Mouse (Mus musculus) common myeloid progenitor, adult 5-6 weeks (primary cell): ENCODE results near the gene Gm36864. TPM values are rescaled to one million over a fixed set of nuclear protein-coding genes. Genes with fewer than 3 reads are reported as not detected.
A peak's percentile ranks its signal among the peaks of the same experiment; 100 is the strongest.
"Not testable (repeated sequence)": the region's sequence is repeated elsewhere in the genome, so short reads cannot be mapped to it uniquely, and the experiment has no call there.

Experiments used
- ATAC-seq: replicated peaks from 2 replicates; pipeline ENCODE4 v1.8.0; 2016; ENCODE audit warnings: low read depth, mild to moderate bottlenecking, moderate TSS enrichment, inconsistent platforms; ENCODE audit not compliant: poor library complexity, severe bottlenecking
- total RNA-seq: library from RNA; stranded (forward); fragments of 200-1000, 187-1606 nt; gene quantifications from 2 replicates; pipeline ENCODE4 v1.2.3, GENCODE M21; 2017

The Gm36864 gene
- total RNA-seq: not detected in 2 replicates

- no peak for ATAC-seq
Observed at GRCm38 (mm10) chr7:44235909-44236308, at the start of gene Gm36864. Gm36864 (plus strand) TSS chr7:44236177.

- not testable (repeated sequence) for ATAC-seq
Observed at GRCm38 (mm10) chr7:44186516-44186915, 49.5 kb upstream of the Gm36864 start.

GRCm38 (mm10) chr7:44187936-44188335, 48.0 kb upstream of the Gm36864 start, which contains the start of gene Klk1b24:
Klk1b24 (plus strand) TSS chr7:44188236.
- not testable (repeated sequence) for ATAC-seq

GRCm38 (mm10) chr7:44193466-44193865, 42.5 kb upstream of the Gm36864 start:
- not testable (repeated sequence) for ATAC-seq

GRCm38 (mm10) chr7:44197891-44198290, 38.1 kb upstream of the Gm36864 start, which contains the start of gene Klk1b3:
Klk1b3 (plus strand) TSS chr7:44198191.
- no peak for ATAC-seq

- not testable (repeated sequence) for ATAC-seq
Observed at GRCm38 (mm10) chr7:44207135-44207534, 28.8 kb upstream of the Gm36864 start, which contains the start of gene Klk1b4. Klk1b4 (plus strand) TSS chr7:44207435.

GRCm38 (mm10) chr7:44208307-44208706, 27.7 kb upstream of the Gm36864 start:
- no peak for ATAC-seq

- no peak for ATAC-seq
Observed at GRCm38 (mm10) chr7:44215645-44216044, 20.3 kb upstream of the Gm36864 start, which contains the start of gene Klk1b5. Klk1b5 (plus strand) TSS chr7:44215945.

- not testable (repeated sequence) for ATAC-seq
Observed at GRCm38 (mm10) chr7:44221601-44222000, 14.4 kb upstream of the Gm36864 start.

GRCm38 (mm10) chr7:44222335-44222734, 13.6 kb upstream of the Gm36864 start:
- not testable (repeated sequence) for ATAC-seq

GRCm38 (mm10) chr7:44225076-44225475, 10.9 kb upstream of the Gm36864 start, which contains the start of gene Klk1:
Klk1 (plus strand) TSS chr7:44225360.
- no peak for ATAC-seq

- ATAC-seq: no peak
Observed at GRCm38 (mm10) chr7:44239913-44240312, 3.9 kb downstream of the Gm36864 start.

GRCm38 (mm10) chr7:44240712-44241111, 4.7 kb downstream of the Gm36864 start:
- no peak; the same call in 1 of the 2 replicates for ATAC-seq

- ATAC-seq: no peak
Observed at GRCm38 (mm10) chr7:44241163-44241562, 5.2 kb downstream of the Gm36864 start.

- no peak for ATAC-seq
Observed at GRCm38 (mm10) chr7:44244080-44244479, 8.1 kb downstream of the Gm36864 start.

- peak; percentile 80 for ATAC-seq
Observed at GRCm38 (mm10) chr7:44246055-44246983, 10.3 kb downstream of the Gm36864 start, which contains the start of the genes 1700028J19Rik and 2410002F23Rik. 1700028J19Rik (minus strand) TSS chr7:44246695. 2410002F23Rik (plus strand) TSS chr7:44246722.

- peak; percentile 28 for ATAC-seq
Observed at GRCm38 (mm10) chr7:44246984-44247470, 11.1 kb downstream of the Gm36864 start.

GRCm38 (mm10) chr7:44247971-44248370, 12.0 kb downstream of the Gm36864 start:
- ATAC-seq: no peak

- ATAC-seq: no peak
Observed at GRCm38 (mm10) chr7:44249248-44249647, 13.3 kb downstream of the Gm36864 start.

- not testable (repeated sequence) for ATAC-seq
Observed at GRCm38 (mm10) chr7:44250732-44251275, 14.8 kb downstream of the Gm36864 start.
